Comparison of ENCODE assay signal across 11 mouse cellular contexts in genomic region chr4:100527086-100527485, GRCm38 (mm10). TPM values are rescaled to one million over a fixed set of nuclear protein-coding genes. Genes with fewer than 3 reads are reported as not detected.
DNase-seq lines count a peak whose midpoint lies in the region; ATAC-seq lines count a peak whose summit lies in the region.
"Had no signal": no experiment of that assay in that cellular context is flagged by ENCODE, and none has a peak within 500 bp of the region (broad histone marks: within the 10 kb centered on the region; RNA-seq: fewer than 3 reads in every experiment).

No protein-coding gene starts in this region.

- H3K4me2 ChIP-seq in heart, embryonic 11.5 days: peak overlapping the region; percentile 58
- H3K4me2 ChIP-seq in hindbrain, embryonic 11.5 days (replicated peaks; ENCODE audit: low read depth, low read length): 0 out of 2 replicates have a peak overlapping the region, but pooled peaks have one; percentile 9
- H3K4me2 ChIP-seq in midbrain, embryonic 12.5 days (replicated peaks): peak overlapping the region; percentile 36

- peaks cover 21% of the 10 kb centered on the region for H3K4me1 ChIP-seq in heart, embryonic 11.5 days (ENCODE audit: control insufficient read depth, insufficient read depth, low read length)
- H3K4me1 ChIP-seq in embryonic facial prominence, embryonic 10.5 days: peaks cover 60% of the 10 kb centered on the region
- no peaks in the 10 kb centered on the region for H3K4me1 ChIP-seq in hindbrain, embryonic 11.5 days (replicated peaks; ENCODE audit: control insufficient read depth, insufficient read depth, low read length)
- H3K4me1 ChIP-seq in midbrain, embryonic 12.5 days: peaks cover 4% of the 10 kb centered on the region; the same call in 1 of the 2 replicates

- peak overlapping the region; percentile 6; the same call in 1 of the 2 replicates for H3K27ac ChIP-seq in heart, embryonic 11.5 days (ENCODE audit: low read depth, low read length)
- H3K27ac ChIP-seq in embryonic facial prominence, embryonic 10.5 days (replicated peaks): peak overlapping the region; percentile 85
- no peak overlapping the region for H3K27ac ChIP-seq in hindbrain, embryonic 11.5 days (ENCODE audit: low read depth, low read length)
- no peak overlapping the region for H3K27ac ChIP-seq in midbrain, embryonic 12.5 days (replicated peaks)

- intact Hi-C loops in heart, postnatal 36 days (cut with DNase I): no loop called here

- H3K27me3 ChIP-seq in heart, embryonic 11.5 days (ENCODE audit: control insufficient read depth, insufficient read depth, low read length): 0 out of 2 replicates have a peak, but pooled peaks cover 2% of the 10 kb centered on the region
- peaks cover 28% of the 10 kb centered on the region for H3K27me3 ChIP-seq in embryonic facial prominence, embryonic 10.5 days (replicated peaks; ENCODE audit: low read depth, poor library complexity, severe bottlenecking)
- H3K27me3 ChIP-seq in hindbrain, embryonic 11.5 days (ENCODE audit: control insufficient read depth, insufficient read depth, low read length): peaks cover 3% of the 10 kb centered on the region; the same call in 1 of the 2 replicates
- H3K27me3 ChIP-seq in midbrain, embryonic 12.5 days: peaks cover 42% of the 10 kb centered on the region

- no peaks in the 10 kb centered on the region for H3K36me3 ChIP-seq in heart, embryonic 11.5 days (ENCODE audit: control insufficient read depth, insufficient read depth, low read length)
- H3K36me3 ChIP-seq in embryonic facial prominence, embryonic 10.5 days (replicated peaks): no peaks in the 10 kb centered on the region
- no peaks in the 10 kb centered on the region for H3K36me3 ChIP-seq in hindbrain, embryonic 11.5 days (ENCODE audit: control insufficient read depth, insufficient read depth, low read length)
- no peaks in the 10 kb centered on the region for H3K36me3 ChIP-seq in midbrain, embryonic 12.5 days

- WGBS in heart, embryonic 11.5 days (ENCODE audit: insufficient replicate concordance): 2% methylated on average over 3 of the region's 3 CpGs
- 14% methylated on average over 3 of the region's 3 CpGs for WGBS in embryonic facial prominence, embryonic 10.5 days
- WGBS in hindbrain, embryonic 11.5 days: 25% methylated on average over 3 of the region's 3 CpGs
- WGBS in midbrain, embryonic 12.5 days: 31% methylated on average over 3 of the region's 3 CpGs

- H3K4me3 ChIP-seq in heart, embryonic 11.5 days (ENCODE audit: low read depth, low read length): no peak overlapping the region
- peak overlapping the region; percentile 49 for H3K4me3 ChIP-seq in embryonic facial prominence, embryonic 10.5 days
- no peak overlapping the region for H3K4me3 ChIP-seq in hindbrain, embryonic 11.5 days (ENCODE audit: low read depth, low read length)
- no peak overlapping the region for H3K4me3 ChIP-seq in midbrain, embryonic 12.5 days

- no peak for ATAC-seq in heart, embryonic 11.5 days (replicated peaks; ENCODE audit: insufficient number of reproducible peaks, low FRiP score, low TSS enrichment)
- no peak for ATAC-seq in hindbrain, embryonic 11.5 days (ENCODE audit: low FRiP score)
- no peak for ATAC-seq in midbrain, embryonic 12.5 days (ENCODE audit: low FRiP score, low read depth)

- no peaks in the 10 kb centered on the region for H3K9me3 ChIP-seq in heart, embryonic 11.5 days (replicated peaks; ENCODE audit: control insufficient read depth, low read length)
- H3K9me3 ChIP-seq in embryonic facial prominence, embryonic 10.5 days: no peaks in the 10 kb centered on the region
- no peaks in the 10 kb centered on the region for H3K9me3 ChIP-seq in hindbrain, embryonic 11.5 days (ENCODE audit: control insufficient read depth, low read length)
- no peaks in the 10 kb centered on the region for H3K9me3 ChIP-seq in midbrain, embryonic 12.5 days

- no peak overlapping the region for H3K9ac ChIP-seq in heart, embryonic 11.5 days (ENCODE audit: low read depth, low read length)
- no peak overlapping the region for H3K9ac ChIP-seq in hindbrain, embryonic 11.5 days (ENCODE audit: low read depth, low read length)
- no peak overlapping the region for H3K9ac ChIP-seq in midbrain, embryonic 12.5 days (replicated peaks)

- no peak for DNase-seq in heart, postnatal 36 days
- DNase-seq in embryonic facial prominence, embryonic 10.5 days (ENCODE audit: low spot score): no peak
- DNase-seq in hindbrain, embryonic 11.5 days (ENCODE audit: low spot score): no peak
- DNase-seq in left cerebral cortex, adult 9 months (ENCODE audit: low spot score in 2 of 2): no peak
- DNase-seq in cerebellum, postnatal 25 days: no peak
- no peak for DNase-seq in spleen, postnatal 36 days (ENCODE audit: low spot score in 2 of 2)
- DNase-seq: B cell, adult 2 months; right cerebral cortex, postnatal 14 days had no signal

RNA-seq across cellular contexts. Expression of gene Ube2u, which starts 48.4 kb away (rescaled TPM):
- polyA plus RNA-seq in heart, embryonic 11.5 days (2014; fragmentation: Nextera tagmentation; extraction: Ambion mirVana): 0.36 and 0.42 TPM in 2 replicates
- not detected for total RNA-seq in heart, postnatal 36 days (2021)
- polyA plus RNA-seq in embryonic facial prominence, embryonic 10.5 days (2016; fragmentation: Nextera tagmentation; extraction: Ambion mirVana): 0.59 and 0.73 TPM in 2 replicates
- 1.0 and 1.4 TPM in 2 replicates for polyA plus RNA-seq in hindbrain, embryonic 11.5 days (2014; fragmentation: Nextera tagmentation; extraction: Ambion mirVana)
- 0.83 and 1.2 TPM in 2 replicates for polyA plus RNA-seq in midbrain, embryonic 12.5 days (2016; fragmentation: Nextera tagmentation; extraction: Ambion mirVana)
- total RNA-seq: layer of hippocampus, adult 18-20 months had no signal

Comparison
In these comparisons a context has a peak if more than half of its experiments do, and no peak if none do; other contexts are left out.
1. H3K27ac ChIP-seq: peak in heart, embryonic 11.5 days (single experiment) and embryonic facial prominence, embryonic 10.5 days (single experiment); none in hindbrain, embryonic 11.5 days (single experiment) and midbrain, embryonic 12.5 days (single experiment).
2. Peak in every context shown above with its lines, with median percentiles within 50 percentile points of each other: H3K4me2 ChIP-seq.